Comparison of ENCODE assay signal across 8 mouse cellular contexts in the genomic region with DNA sequence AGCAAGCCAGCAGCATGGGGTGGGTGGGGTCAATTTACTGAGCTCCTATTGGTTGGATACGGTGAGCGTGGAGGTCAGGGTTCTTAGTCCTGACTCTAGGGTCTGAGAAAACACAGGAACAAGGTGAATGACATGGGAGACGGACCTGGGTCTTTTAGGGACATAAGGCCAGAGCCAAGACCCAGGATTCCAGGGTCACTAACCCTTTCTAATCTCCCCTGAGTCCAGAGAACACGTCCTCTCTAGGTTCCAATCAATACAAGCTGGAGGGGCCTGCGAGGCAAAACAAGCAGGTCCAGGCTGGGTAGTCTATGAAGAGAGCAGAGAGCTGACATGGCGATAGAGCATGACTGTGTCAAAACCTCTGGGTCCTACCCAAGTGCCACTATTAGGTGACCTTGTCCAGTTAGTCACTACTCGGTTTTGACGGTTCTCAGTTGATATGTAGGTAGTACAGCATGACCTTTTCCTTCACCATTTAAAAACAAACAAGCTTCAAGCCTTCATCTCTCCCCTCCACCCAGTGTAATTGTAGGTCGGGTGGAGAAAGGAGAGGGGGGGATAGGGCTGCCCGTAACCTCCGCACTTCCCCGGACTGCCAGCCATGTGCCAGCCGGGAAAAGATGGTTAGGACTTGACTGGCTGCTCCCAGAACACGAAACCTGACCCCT. TPM values are rescaled to one million over a fixed set of nuclear protein-coding genes. Genes with fewer than 3 reads are reported as not detected.
DNase-seq lines count a peak whose midpoint lies in the region; ATAC-seq and TF ChIP-seq lines count a peak whose summit lies in the region.
"Had no signal": no experiment of that assay in that cellular context is flagged by ENCODE, and none has a peak within 500 bp of the region (broad histone marks: within the 10 kb centered on the region; RNA-seq: fewer than 3 reads in every experiment).

No protein-coding gene starts in this region.

- DNase-seq in CD4-positive helper T cell, adult 2 months (ENCODE audit: low read depth, low spot score), result peak; percentile 17
- DNase-seq in ES-CJ7 (ENCODE audit: low read depth, low spot score), result peak; percentile 32
- DNase-seq in heart, adult 18-20 months, result peak; percentile 56 to 64
- DNase-seq in kidney, adult 2 months, result peak; percentile 78
- no peak for DNase-seq in frontal cortex, postnatal 14 days (ENCODE audit: low spot score in 2 of 2)
- no peak for DNase-seq in layer of hippocampus, postnatal 36 days

- H3K4me2 ChIP-seq in midbrain, embryonic 15.5 days, result peak overlapping the region; percentile 98

- WGBS in kidney, adult 2 months, result 21% methylated on average over 14 of the region's 14 CpGs
- 9% methylated on average over 14 of the region's 14 CpGs for WGBS in midbrain, embryonic 15.5 days

- H3K9me3 ChIP-seq in midbrain, embryonic 15.5 days, result no peaks in the 10 kb centered on the region

- H3K4me3 ChIP-seq in kidney, adult 2 months (ENCODE audit: insufficient read depth, low read depth, low read length), result peak overlapping the region; percentile 51
- H3K4me3 ChIP-seq in midbrain, embryonic 15.5 days, result peak overlapping the region; percentile 56

- H3K9ac ChIP-seq in midbrain, embryonic 15.5 days, result peak overlapping the region; percentile 62

- ATAC-seq in midbrain, embryonic 15.5 days (replicated peaks), result peak; percentile 50

- no peaks in the 10 kb centered on the region for H3K36me3 ChIP-seq in kidney, adult 2 months (ENCODE audit: control insufficient read depth, insufficient read depth, low read length)
- no peaks in the 10 kb centered on the region for H3K36me3 ChIP-seq in midbrain, embryonic 15.5 days (replicated peaks)

- no peak for TF ChIP-seq POLR2A in kidney, adult 2 months (IDR thresholded peaks at IDR 0.05; ENCODE audit: low read depth, low read length)

- H3K4me1 ChIP-seq in kidney, adult 2 months (ENCODE audit: control insufficient read depth, insufficient read depth, low read length), result 0 out of 2 replicates have a peak, but pooled peaks cover 2% of the 10 kb centered on the region
- peaks cover 11% of the 10 kb centered on the region; the same call in 1 of the 2 replicates for H3K4me1 ChIP-seq in midbrain, embryonic 15.5 days

- no peaks in the 10 kb centered on the region for H3K27me3 ChIP-seq in kidney, adult 2 months (replicated peaks; ENCODE audit: control insufficient read depth, insufficient read depth, low read length)
- H3K27me3 ChIP-seq in midbrain, embryonic 15.5 days (replicated peaks), result no peaks in the 10 kb centered on the region

- H3K27ac ChIP-seq in kidney, adult 2 months (ENCODE audit: insufficient read depth, low read depth, low read length), result peak overlapping the region; percentile 53
- H3K27ac ChIP-seq in midbrain, embryonic 15.5 days, result peak overlapping the region; percentile 74; the same call in 1 of the 2 replicates

- no peak for TF ChIP-seq CTCF in kidney, adult 2 months (conservative IDR thresholded peaks at IDR 0.05; ENCODE audit: insufficient read depth, insufficient read length, low read depth, low read length)

RNA-seq across cellular contexts. Expression of a gene that starts 1.4 kb away (rescaled TPM):
- total RNA-seq in heart, adult 18-20 months (2021), result 1,000 to 10,000 TPM; 1,486 to 1,502 TPM
- 220 and 235 TPM in 2 replicates for polyA plus RNA-seq in kidney, adult 2 months (2012; rRNA removed)
- polyA plus RNA-seq in midbrain, embryonic 15.5 days (2015; fragmentation: Nextera tagmentation; extraction: Ambion mirVana), result 170 and 196 TPM in 2 replicates
- 100 to 1,000 TPM; 824 to 861 TPM for total RNA-seq in layer of hippocampus, postnatal 36 days (2021)

RNA-seq across cellular contexts. Expression of a gene that starts 5.7 kb away (rescaled TPM):
- not detected for total RNA-seq in heart, adult 18-20 months (2021)
- not detected in 2 replicates for polyA plus RNA-seq in kidney, adult 2 months (2012; rRNA removed)
- polyA plus RNA-seq in midbrain, embryonic 15.5 days (2015; fragmentation: Nextera tagmentation; extraction: Ambion mirVana), result not detected in 2 replicates
- total RNA-seq in layer of hippocampus, postnatal 36 days (2021), result not detected
- total RNA-seq: common myeloid progenitor, adult 5-6 weeks had no signal

RNA-seq across cellular contexts. Expression of a gene that starts 10.0 kb away (rescaled TPM):
- total RNA-seq in heart, adult 18-20 months (2021), result not detected
- not detected in 2 replicates for polyA plus RNA-seq in kidney, adult 2 months (2012; rRNA removed)
- not detected in 2 replicates for polyA plus RNA-seq in midbrain, embryonic 15.5 days (2015; fragmentation: Nextera tagmentation; extraction: Ambion mirVana)
- total RNA-seq in layer of hippocampus, postnatal 36 days (2021), result not detected
- total RNA-seq: common myeloid progenitor, adult 5-6 weeks had no signal

RNA-seq across cellular contexts. Expression of a gene that starts 19.8 kb away (rescaled TPM):
- under 1 TPM in 1 of 2 experiments, not detected in 1; 0.26 TPM for total RNA-seq in heart, adult 18-20 months (2021)
- polyA plus RNA-seq in kidney, adult 2 months (2012; rRNA removed), result 0.45 and 0.52 TPM in 2 replicates
- polyA plus RNA-seq in midbrain, embryonic 15.5 days (2015; fragmentation: Nextera tagmentation; extraction: Ambion mirVana), result 2.4 and 3.0 TPM in 2 replicates
- total RNA-seq in layer of hippocampus, postnatal 36 days (2021), result 10 to 100 TPM in 1 of 2 experiments, 1 to 10 TPM in 1; 8.1 to 11.0 TPM
- total RNA-seq: common myeloid progenitor, adult 5-6 weeks had no signal

RNA-seq across cellular contexts. Expression of a gene that starts 27.9 kb away (rescaled TPM):
- total RNA-seq in heart, adult 18-20 months (2021), result 10 to 100 TPM; 24.3 to 26.3 TPM
- 24.0 and 27.6 TPM in 2 replicates for polyA plus RNA-seq in kidney, adult 2 months (2012; rRNA removed)
- polyA plus RNA-seq in midbrain, embryonic 15.5 days (2015; fragmentation: Nextera tagmentation; extraction: Ambion mirVana), result 99.3 and 100 TPM in 2 replicates
- 10 to 100 TPM; 40.8 to 50.5 TPM for total RNA-seq in layer of hippocampus, postnatal 36 days (2021)

Comparison
In these comparisons a context has a peak if more than half of its experiments do, and no peak if none do; other contexts are left out.
1. DNase-seq: peak in CD4-positive helper T cell, adult 2 months (single experiment), ES-CJ7 (single experiment), heart, adult 18-20 months (2 of 2) and kidney, adult 2 months (single experiment); none in frontal cortex, postnatal 14 days (0 of 2) and layer of hippocampus, postnatal 36 days (0 of 2).